Mouse (Mus musculus): ENCODE results near the gene Nipal1. TPM values are rescaled to one million over a fixed set of nuclear protein-coding genes. Genes with fewer than 3 reads are reported as not detected.

Gene Nipal1
- total and polyA plus RNA-seq, 3 experiments: 0.35 TPM; not detected in 2

DNA sequence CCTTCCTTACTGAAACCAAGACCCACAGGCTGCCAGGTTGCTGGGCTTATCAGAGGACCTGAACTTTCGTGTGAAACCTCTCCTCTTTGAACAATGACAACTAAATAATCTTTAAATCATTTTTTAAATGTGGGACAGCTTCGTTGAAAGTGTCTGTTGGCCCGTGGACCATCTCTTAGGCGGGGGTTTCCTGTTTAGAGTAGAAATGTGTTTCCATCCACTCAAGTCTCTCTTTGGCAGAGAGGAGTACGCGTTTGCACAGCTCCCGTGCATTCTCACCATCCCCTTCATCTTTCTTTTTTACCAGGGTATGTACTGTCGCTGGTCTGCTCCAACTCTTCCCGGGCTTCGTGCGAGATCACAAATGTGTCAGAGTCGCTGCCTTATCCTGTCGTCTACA lies 10.8 kb downstream of the Nipal1 start:
- H3K9me3 ChIP-seq (replicated peaks; ENCODE audit: insufficient read depth, low read length): no peaks in the 10 kb centered on the region
- H3K27me3 ChIP-seq (ENCODE audit: control insufficient read depth in 1 of 2, insufficient read depth in 2 of 2, low read length in 2 of 2): peaks cover 5 to 9% of the 10 kb centered on the region in 2 experiments
- H3K36me3 ChIP-seq (ENCODE audit: control insufficient read depth in 1 of 2, insufficient read depth in 2 of 2, low read length in 2 of 2): no peaks in the 10 kb centered on the region
- no peak overlapping the region for H3K27ac ChIP-seq (ENCODE audit: control insufficient read depth, low read depth, low read length)
- H3K4me1 ChIP-seq (ENCODE audit: control insufficient read depth in 1 of 2, insufficient read depth in 2 of 2, low read length in 2 of 2): peaks cover 0 to 7% of the 10 kb centered on the region in 2 experiments; a peak in 1 of 4 replicates
- H3K79me2 ChIP-seq (ENCODE audit: control insufficient read depth, insufficient read depth, low read length, poor library complexity): no peaks in the 10 kb centered on the region
- no peak overlapping the region for H3K4me3 ChIP-seq (ENCODE audit: control insufficient read depth in 1 of 2, insufficient read depth in 1 of 2, low read depth in 2 of 2, low read length in 2 of 2)
- no peak for DNase-seq (ENCODE audit: low read depth, low spot score)
- no peak for TF ChIP-seq SMC3 (IDR thresholded peaks at IDR 0.05; ENCODE audit: low read depth, low read length)
- TF ChIP-seq CHD2 (IDR thresholded peaks at IDR 0.05; ENCODE audit: low read length): no peak
- no peak for TF ChIP-seq MAZ (IDR thresholded peaks at IDR 0.05; ENCODE audit: low read depth, low read length)
- TF ChIP-seq CTCF (IDR thresholded peaks at IDR 0.05 in 2 of 3, conservative IDR thresholded peaks at IDR 0.05 in 1 of 3; ENCODE audit: control insufficient read depth in 1 of 3, insufficient read depth in 1 of 3, low read depth in 2 of 3, low read length in 3 of 3, poor library complexity in 1 of 3, severe bottlenecking in 1 of 3): no peak
- TF ChIP-seq RAD21 (IDR thresholded peaks at IDR 0.05; ENCODE audit: low read depth, low read length): no peak
- H3K9ac ChIP-seq (ENCODE audit: control insufficient read depth, low read depth, low read length, poor library complexity, severe bottlenecking): no peak overlapping the region

- Histone ChIP-seq H3K27ac (ENCODE audit: control insufficient read depth, low read depth, low read length) (no peak overlapping the region), H3K79me2 (ENCODE audit: control insufficient read depth, insufficient read depth, low read length, poor library complexity) (no peaks in the 10 kb centered on the region), H3K27me3 (ENCODE audit: control insufficient read depth in 1 of 2, insufficient read depth in 2 of 2, low read length in 2 of 2) (peaks cover 1 to 6% of the 10 kb centered on the region in 2 experiments; a peak in 3 of 4 replicates), H3K9ac (ENCODE audit: control insufficient read depth, low read depth, low read length, poor library complexity, severe bottlenecking) (no peak overlapping the region), H3K4me1 (ENCODE audit: control insufficient read depth in 1 of 2, insufficient read depth in 2 of 2, low read length in 2 of 2) (peaks cover 0 to 7% of the 10 kb centered on the region in 2 experiments; a peak in 1 of 4 replicates), H3K4me3 (ENCODE audit: control insufficient read depth in 1 of 2, insufficient read depth in 1 of 2, low read depth in 2 of 2, low read length in 2 of 2) (no peak overlapping the region), H3K36me3 (ENCODE audit: control insufficient read depth in 1 of 2, insufficient read depth in 2 of 2, low read length in 2 of 2) (no peaks in the 10 kb centered on the region), H3K9me3 (replicated peaks; ENCODE audit: insufficient read depth, low read length) (no peaks in the 10 kb centered on the region)
- peak; percentile 53 for DNase-seq (ENCODE audit: low read depth, low spot score)
- TF ChIP-seq GATA1 (IDR thresholded peaks at IDR 0.05; ENCODE audit: low read depth, low read length) (peak; percentile 72), E2F4 (IDR thresholded peaks at IDR 0.05; ENCODE audit: borderline replicate concordance, low read depth, low read length) (no peak), POLR2AphosphoS5 (IDR thresholded peaks at IDR 0.05; ENCODE audit: borderline replicate concordance, low read depth, low read length) (no peak), SIN3A (IDR thresholded peaks at IDR 0.05; ENCODE audit: low read length) (no peak), MAFK (IDR thresholded peaks at IDR 0.05; ENCODE audit: borderline replicate concordance, low read depth, low read length) (no peak), MAX (IDR thresholded peaks at IDR 0.05; ENCODE audit: low read length) (no peak), EP300 (IDR thresholded peaks at IDR 0.05; ENCODE audit: low read depth in 1 of 2, low read length in 2 of 2) (peak in 1 of 2 experiments; percentile 30; a peak in 1 of 4 replicates)
These were observed 13.6 kb downstream of the Nipal1 start for GRCm38 (mm10) chr5:72661051-72661781.

- Histone ChIP-seq H3K4me3 (ENCODE audit: control insufficient read depth in 1 of 2, insufficient read depth in 1 of 2, low read depth in 2 of 2, low read length in 2 of 2) (no peak overlapping the region), H3K27me3 (ENCODE audit: control insufficient read depth in 1 of 2, insufficient read depth in 2 of 2, low read length in 2 of 2) (peaks cover 0 to 7% of the 10 kb centered on the region in 2 experiments; a peak in 1 of 4 replicates), H3K9me3 (replicated peaks; ENCODE audit: insufficient read depth, low read length) (no peaks in the 10 kb centered on the region), H3K4me1 (ENCODE audit: control insufficient read depth in 1 of 2, insufficient read depth in 2 of 2, low read length in 2 of 2) (peaks cover 0 to 7% of the 10 kb centered on the region in 2 experiments; a peak in 1 of 4 replicates), H3K36me3 (ENCODE audit: control insufficient read depth in 1 of 2, insufficient read depth in 2 of 2, low read length in 2 of 2) (no peaks in the 10 kb centered on the region), H3K79me2 (ENCODE audit: control insufficient read depth, insufficient read depth, low read length, poor library complexity) (no peaks in the 10 kb centered on the region), H3K9ac (ENCODE audit: control insufficient read depth, low read depth, low read length, poor library complexity, severe bottlenecking) (no peak overlapping the region), H3K27ac (ENCODE audit: control insufficient read depth, low read depth, low read length) (no peak overlapping the region)
- TF ChIP-seq TCF12 (IDR thresholded peaks at IDR 0.05; ENCODE audit: low read depth, low read length) (no peak), ELF1 (IDR thresholded peaks at IDR 0.05; ENCODE audit: low read depth, low read length) (no peak)
- DNase-seq (ENCODE audit: low read depth, low spot score): no peak
These were observed 16.5 kb downstream of the Nipal1 start for GRCm38 (mm10) chr5:72664126-72664525.
